Mouse (Mus musculus) forebrain, embryonic 13.5 days (tissue): ENCODE measurements around the gene Dpagt1. TPM values are rescaled to one million over a fixed set of nuclear protein-coding genes. Genes with fewer than 3 reads are reported as not detected.
"Not testable (repeated sequence)": the region's sequence is repeated elsewhere in the genome, so short reads cannot be mapped to it uniquely, and the experiment has no call there.

Experiments used
- ATAC-seq: fragments of 200-750 bp; cut with Nextera tagmentation; 2 replicates; pipeline ENCODE4 v1.8.0; 2017
- H3K27ac ChIP-seq: fragments of 300-500 bp; sonication (generic); 2 replicates; pipeline ENCODE4 v1.5.1; 2015; ENCODE audit warnings: inconsistent platforms, mild to moderate bottlenecking, moderate library complexity
- H3K27me3 ChIP-seq: fragments of 300-500 bp; sonication (generic); 2 replicates; pipeline ENCODE4 v1.6.1; 2015; ENCODE audit warnings: mild to moderate bottlenecking, inconsistent platforms
- H3K36me3 ChIP-seq: fragments of 300-500 bp; sonication (generic); 2 replicates; pipeline ENCODE4 v1.6.1; 2015; ENCODE audit warnings: mild to moderate bottlenecking, inconsistent platforms; ENCODE audit not compliant: poor library complexity, severe bottlenecking
- H3K4me1 ChIP-seq: fragments of 300-500 bp; sonication (generic); 2 replicates; pipeline ENCODE4 v1.6.1; 2015; ENCODE audit warnings: inconsistent platforms
- H3K4me2 ChIP-seq: fragments of 300-500 bp; sonication (generic); 2 replicates; pipeline ENCODE4 v1.6.1; 2015; ENCODE audit warnings: inconsistent platforms, mild to moderate bottlenecking, moderate library complexity
- H3K4me3 ChIP-seq: fragments of 300-500 bp; sonication (generic); 2 replicates; pipeline ENCODE4 v1.5.1; 2015; ENCODE audit warnings: mild to moderate bottlenecking, inconsistent platforms
- H3K9ac ChIP-seq: fragments of 300-500 bp; sonication (generic); 2 replicates; pipeline ENCODE4 v1.6.1; 2015; ENCODE audit warnings: mild to moderate bottlenecking, inconsistent platforms
- H3K9me3 ChIP-seq: fragments of 300-500 bp; sonication (generic); replicated peaks from 2 replicates; pipeline ENCODE4 v1.6.1; 2016; ENCODE audit warnings: inconsistent platforms
- WGBS: fragments of 180-500 bp; shearing (Covaris S2); methylation state at CpG from one replicate; pipeline ENCODE4 v1.1.7; 2015; 5-methylcytosine and 5-hydroxymethylcytosine counted together
- polyA plus RNA-seq: library from polyadenylated mRNA; unstranded; fragments of >200 nt; fragmentation: Nextera tagmentation; extraction: Ambion mirVana; gene quantifications from 2 replicates; pipeline ENCODE4 v1.2.1, GENCODE M21; 2015

Gene Dpagt1
- polyA plus RNA-seq = 36.8 and 40.1 TPM in 2 replicates

DNA sequence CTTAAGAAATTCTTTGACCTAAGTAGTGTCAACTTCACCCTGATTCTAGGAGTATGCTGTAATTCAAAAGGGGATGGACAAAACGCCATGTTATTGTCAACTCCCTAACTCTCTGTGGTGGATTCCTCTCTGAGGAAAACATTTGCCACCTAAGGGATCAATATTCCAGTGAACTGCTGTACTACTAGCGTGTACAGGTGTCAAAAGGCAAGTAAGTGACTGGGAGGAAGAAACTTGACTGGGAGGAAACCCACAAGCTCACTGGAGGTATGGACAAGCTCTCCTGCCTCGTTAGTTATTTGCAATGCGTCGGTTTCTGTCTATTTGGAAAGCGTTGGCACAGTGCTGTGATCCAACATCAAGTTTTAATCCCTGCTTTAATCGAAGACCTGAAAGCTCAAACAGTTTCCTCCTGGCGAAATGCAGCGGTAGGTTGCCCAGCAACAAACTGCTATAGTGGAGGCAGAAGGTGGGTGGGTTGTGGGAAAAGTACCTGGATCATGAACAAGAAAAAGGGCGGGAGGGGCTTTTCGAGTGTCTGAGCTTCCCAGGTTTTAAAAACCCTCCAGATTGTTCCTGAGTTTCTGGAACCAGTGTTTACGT lies at the start of gene Dpagt1:
Gene Dpagt1, plus strand, starts transcription at position 252 of the 603 bp plus-strand sequence.
- Histone ChIP-seq H3K4me2 (peak within 1 kb of the TSS; percentile 67), H3K9ac (peak within 1 kb of the TSS; percentile 86), H3K9me3 (no peaks in the 10 kb centered on the region), H3K4me3 (peak within 1 kb of the TSS; percentile 83), H3K27me3 (no peaks in the 10 kb centered on the region), H3K27ac (peak within 1 kb of the TSS; percentile 83), H3K4me1 (peaks cover 22% of the 10 kb centered on the region), H3K36me3 (peaks cover 23% of the 10 kb centered on the region)
- 4% methylated on average over 12 of the region's 12 CpGs for WGBS
- peak; percentile 28 for ATAC-seq

GRCm38 (mm10) chr9:44283183-44283582 lies 42.6 kb upstream of the Dpagt1 start:
- H3K4me3 ChIP-seq = no peak overlapping the region
- WGBS = 85% methylated on average over 5 of the region's 5 CpGs
- no peak overlapping the region for H3K4me2 ChIP-seq
- no peaks in the 10 kb centered on the region for H3K9me3 ChIP-seq
- no peak overlapping the region for H3K27ac ChIP-seq
- peaks cover 16% of the 10 kb centered on the region for H3K4me1 ChIP-seq
- ATAC-seq = no peak
- H3K27me3 ChIP-seq = no peaks in the 10 kb centered on the region
- H3K9ac ChIP-seq = no peak overlapping the region
- peaks cover 45% of the 10 kb centered on the region for H3K36me3 ChIP-seq

- no peak overlapping the region for H3K27ac ChIP-seq
- peak overlapping the region; percentile 92 for H3K4me2 ChIP-seq
- H3K4me1 ChIP-seq = peaks cover 28% of the 10 kb centered on the region
- H3K4me3 ChIP-seq = peak overlapping the region; percentile 76
- H3K9me3 ChIP-seq = no peaks in the 10 kb centered on the region
- H3K9ac ChIP-seq = peak overlapping the region; percentile 26; the same call in 1 of the 2 replicates
- no peaks in the 10 kb centered on the region for H3K27me3 ChIP-seq
- no peak for ATAC-seq
- 9% methylated on average over 6 of the region's 6 CpGs for WGBS
- peaks cover 30% of the 10 kb centered on the region for H3K36me3 ChIP-seq
Observed at GRCm38 (mm10) chr9:44286256-44286850, 39.5 kb upstream of the Dpagt1 start.

GRCm38 (mm10) chr9:44287003-44287400 lies 38.8 kb upstream of the Dpagt1 start:
- peaks cover 30% of the 10 kb centered on the region for H3K36me3 ChIP-seq
- H3K27me3 ChIP-seq = no peaks in the 10 kb centered on the region
- H3K27ac ChIP-seq = peak overlapping the region; percentile 14; the same call in 1 of the 2 replicates
- H3K4me2 ChIP-seq = peak overlapping the region; percentile 92
- peak; percentile 36; the same call in 1 of the 2 replicates for ATAC-seq
- H3K4me3 ChIP-seq = peak overlapping the region; percentile 76
- 4% methylated on average over 11 of the region's 11 CpGs for WGBS
- peaks cover 28% of the 10 kb centered on the region for H3K4me1 ChIP-seq
- H3K9ac ChIP-seq = peak overlapping the region; percentile 85
- H3K9me3 ChIP-seq = no peaks in the 10 kb centered on the region

GRCm38 (mm10) chr9:44287401-44288075 lies 38.3 kb upstream of the Dpagt1 start:
- H3K4me1 ChIP-seq = peaks cover 28% of the 10 kb centered on the region
- under 1% methylated on average over 43 of the region's 47 CpGs for WGBS
- H3K27ac ChIP-seq = peak overlapping the region; percentile 14
- no peaks in the 10 kb centered on the region for H3K27me3 ChIP-seq
- H3K36me3 ChIP-seq = peaks cover 34% of the 10 kb centered on the region
- peak overlapping the region; percentile 85 for H3K9ac ChIP-seq
- H3K9me3 ChIP-seq = no peaks in the 10 kb centered on the region
- H3K4me2 ChIP-seq = peak overlapping the region; percentile 92
- H3K4me3 ChIP-seq = peak overlapping the region; percentile 76
- peak; percentile 67 for ATAC-seq

GRCm38 (mm10) chr9:44288076-44288958 lies 37.5 kb upstream of the Dpagt1 start, which contains the start of gene Abcg4:
TSS of gene Abcg4 (minus strand) at chr9:44288615.
- peak; percentile 62 for ATAC-seq
- peak within 1 kb of the TSS; percentile 92 for H3K4me2 ChIP-seq
- H3K9me3 ChIP-seq = no peaks in the 10 kb centered on the region
- H3K9ac ChIP-seq = peak within 1 kb of the TSS; percentile 85
- H3K4me1 ChIP-seq = peaks cover 28% of the 10 kb centered on the region
- no peaks in the 10 kb centered on the region for H3K27me3 ChIP-seq
- H3K36me3 ChIP-seq = peaks cover 39% of the 10 kb centered on the region
- peak within 1 kb of the TSS; percentile 14 for H3K27ac ChIP-seq
- H3K4me3 ChIP-seq = peak within 1 kb of the TSS; percentile 76
- WGBS = under 1% methylated on average over 38 of the region's 38 CpGs

DNA sequence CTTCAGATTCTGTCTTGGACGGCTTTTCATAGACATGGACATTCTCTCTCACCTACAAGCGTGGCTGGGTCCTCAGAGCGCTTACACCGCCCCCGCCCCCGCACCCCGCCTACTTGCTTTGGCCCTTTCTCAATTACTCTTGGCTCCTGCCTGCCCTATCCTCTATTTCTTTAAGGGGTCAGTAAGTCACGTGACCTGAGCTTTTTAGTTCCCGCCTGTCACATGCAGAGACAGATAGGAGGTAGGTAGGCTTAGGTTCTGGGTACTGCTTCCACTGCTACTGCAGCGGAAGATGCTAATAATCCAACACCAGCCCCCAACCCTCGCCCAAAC lies 36.9 kb upstream of the Dpagt1 start:
- Histone ChIP-seq H3K27ac (no peak overlapping the region), H3K36me3 (peaks cover 41% of the 10 kb centered on the region), H3K9ac (peak overlapping the region; percentile 85), H3K27me3 (no peaks in the 10 kb centered on the region), H3K4me2 (peak overlapping the region; percentile 92), H3K4me3 (peak overlapping the region; percentile 76), H3K9me3 (no peaks in the 10 kb centered on the region), H3K4me1 (peaks cover 28% of the 10 kb centered on the region)
- 5% methylated on average over 11 of the region's 11 CpGs for WGBS
- no peak for ATAC-seq

DNA sequence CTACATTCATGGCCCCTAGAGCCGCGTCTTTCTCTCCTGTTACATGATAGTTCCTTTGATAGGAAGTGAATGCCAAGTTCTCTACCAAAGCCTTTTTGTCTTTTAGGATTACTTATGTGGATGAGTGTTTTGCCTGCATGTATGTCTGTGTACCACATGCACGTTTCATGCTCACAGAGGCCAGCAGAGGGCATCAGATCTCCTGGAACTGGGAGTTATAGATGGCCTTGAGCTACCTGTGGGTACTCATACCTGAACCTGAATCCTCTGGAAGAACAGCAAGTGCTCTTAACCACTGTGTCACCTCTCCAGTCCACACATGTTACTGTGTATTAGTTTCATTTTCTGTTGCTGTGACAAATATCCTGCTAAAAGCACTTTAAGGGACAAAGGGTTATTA lies 33.3 kb upstream of the Dpagt1 start:
- Histone ChIP-seq H3K9ac (no peak overlapping the region), H3K27me3 (no peaks in the 10 kb centered on the region), H3K27ac (no peak overlapping the region), H3K4me1 (peaks cover 12% of the 10 kb centered on the region), H3K9me3 (no peaks in the 10 kb centered on the region), H3K36me3 (peaks cover 70% of the 10 kb centered on the region), H3K4me3 (no peak overlapping the region), H3K4me2 (no peak overlapping the region)
- WGBS = 67% methylated on average over 3 of the region's 3 CpGs
- no peak for ATAC-seq

DNA sequence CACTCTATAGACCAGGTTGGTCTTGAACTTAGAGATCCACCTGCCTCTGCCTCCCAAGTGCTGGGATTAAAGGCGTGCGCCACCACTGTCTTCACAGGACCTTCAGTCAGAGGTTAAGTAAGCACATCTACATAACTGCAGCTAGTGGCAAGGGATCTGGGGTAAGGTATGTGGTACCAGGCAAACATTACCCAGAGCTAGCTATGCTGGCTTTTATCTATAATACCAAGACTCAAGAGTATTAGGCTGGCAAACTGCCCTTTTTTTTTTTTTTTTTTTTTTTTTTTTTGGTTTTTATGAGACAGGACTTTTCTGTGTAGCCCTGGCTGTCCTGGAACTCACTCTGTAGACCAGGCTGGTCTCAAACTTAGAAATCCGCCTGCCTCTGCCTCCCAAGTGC lies 25.8 kb upstream of the Dpagt1 start:
- not testable (repeated sequence) for ATAC-seq, H3K27me3 ChIP-seq, H3K9me3 ChIP-seq, H3K27ac ChIP-seq, H3K4me2 ChIP-seq, H3K4me3 ChIP-seq, H3K9ac ChIP-seq
- 95% methylated on average over 3 of the region's 3 CpGs for WGBS
- Histone ChIP-seq H3K4me1 (peaks cover 14% of the 10 kb centered on the region), H3K36me3 (peaks cover 77% of the 10 kb centered on the region)

GRCm38 (mm10) chr9:44305466-44306079 lies 20.2 kb upstream of the Dpagt1 start, which contains the start of gene Hinfp:
TSS of gene Hinfp (minus strand) at chr9:44305671.
- Histone ChIP-seq H3K9me3 (no peaks in the 10 kb centered on the region), H3K36me3 (peaks cover 27% of the 10 kb centered on the region), H3K27ac (peak within 1 kb of the TSS; percentile 74), H3K4me2 (peak within 1 kb of the TSS; percentile 87), H3K27me3 (no peaks in the 10 kb centered on the region), H3K4me1 (peaks cover 15% of the 10 kb centered on the region), H3K4me3 (peak within 1 kb of the TSS; percentile 98), H3K9ac (peak within 1 kb of the TSS; percentile 95)
- peak; percentile 100 for ATAC-seq
- under 1% methylated on average over 54 of the region's 54 CpGs for WGBS

GRCm38 (mm10) chr9:44306532-44306931 lies 19.3 kb upstream of the Dpagt1 start:
- Histone ChIP-seq H3K27ac (no peak overlapping the region), H3K36me3 (peaks cover 25% of the 10 kb centered on the region), H3K27me3 (no peaks in the 10 kb centered on the region), H3K4me2 (no peak overlapping the region), H3K9ac (no peak overlapping the region), H3K4me3 (no peak overlapping the region), H3K4me1 (peaks cover 24% of the 10 kb centered on the region), H3K9me3 (no peaks in the 10 kb centered on the region)
- ATAC-seq = no peak
- 90% methylated on average over 6 of the region's 6 CpGs for WGBS
